Mouse (Mus musculus) large intestine, adult 2 months (tissue): Measurements from ENCODE around the gene Mmp15. TPM values are rescaled to one million over a fixed set of nuclear protein-coding genes. Genes with fewer than 3 reads are reported as not detected.
A peak's percentile ranks its signal among the peaks of the same experiment; 100 is the strongest.
"Not testable (repeated sequence)": the region's sequence is repeated elsewhere in the genome, so short reads cannot be mapped to it uniquely, and the experiment has no call there.

Experiments
- DNase-seq: peaks from one replicate; pipeline ENCODE4 v3.0.0-alpha.2; 2012; ENCODE audit warnings: low read depth, low spot score
- WGBS: fragments of 180-500 bp; shearing (Covaris S2); methylation state at CpG from one replicate; pipeline ENCODE4 v1.1.7; 2018; 5-methylcytosine and 5-hydroxymethylcytosine counted together
- polyA plus RNA-seq: library from polyadenylated mRNA; depleted of rRNA; stranded (reverse); fragments of >200 nt; gene quantifications from 2 replicates; pipeline ENCODE4 v1.2.3, GENCODE M21; 2012

The Mmp15 gene
- polyA plus RNA-seq, 1 experiment: 9.5 TPM

DNA sequence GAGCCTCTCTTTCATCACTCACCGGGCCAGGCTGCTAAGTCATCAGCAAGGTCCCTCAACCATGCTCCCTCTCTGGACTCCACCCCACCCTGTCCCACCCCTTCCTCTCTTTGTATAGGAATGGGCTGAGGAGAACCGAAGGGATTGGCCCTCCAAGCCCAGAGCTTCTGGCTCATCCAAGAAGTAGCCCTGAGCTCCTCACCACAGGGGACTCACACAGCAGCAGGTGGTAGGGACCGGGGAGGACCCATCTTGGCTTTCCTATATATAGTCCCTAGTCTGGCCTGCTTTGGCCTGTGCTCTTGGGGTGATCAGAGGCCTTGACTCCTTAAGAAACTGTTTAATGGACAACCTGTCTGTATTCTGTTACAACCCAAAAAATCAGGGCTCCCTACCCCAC, 22.4 kb downstream of the Mmp15 start:
- WGBS: 75% methylated on average over 3 of the region's 3 CpGs
- DNase-seq: no peak

DNA sequence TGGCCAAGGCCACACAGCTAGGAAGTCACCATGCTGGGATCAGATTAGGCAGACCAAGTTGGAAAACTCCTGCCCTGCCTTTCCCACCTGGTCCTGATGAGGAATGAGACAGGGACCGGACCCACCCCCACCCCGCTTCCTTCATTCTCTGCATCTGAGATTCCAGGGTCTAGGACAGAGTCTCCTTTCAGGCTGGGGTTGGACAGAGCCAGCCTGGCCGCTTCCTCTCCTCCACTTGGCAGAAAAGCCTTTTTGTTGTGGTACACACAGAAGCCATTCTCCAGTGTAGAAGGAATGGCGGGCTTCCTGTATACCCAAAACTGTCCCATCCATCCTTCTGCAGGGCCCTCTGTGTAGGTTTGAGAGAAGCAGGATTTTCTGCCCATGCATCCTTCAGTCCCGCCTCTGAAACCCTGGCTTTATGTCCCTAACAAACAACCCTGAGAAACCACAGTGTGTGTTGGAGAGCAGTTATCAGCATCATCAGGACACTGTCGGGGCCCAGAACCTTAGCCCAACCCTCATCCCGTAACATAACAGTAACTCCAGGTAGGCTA, 23.4 kb downstream of the Mmp15 start:
- no peak for DNase-seq
- WGBS: 82% methylated on average over 7 of the region's 7 CpGs

DNA sequence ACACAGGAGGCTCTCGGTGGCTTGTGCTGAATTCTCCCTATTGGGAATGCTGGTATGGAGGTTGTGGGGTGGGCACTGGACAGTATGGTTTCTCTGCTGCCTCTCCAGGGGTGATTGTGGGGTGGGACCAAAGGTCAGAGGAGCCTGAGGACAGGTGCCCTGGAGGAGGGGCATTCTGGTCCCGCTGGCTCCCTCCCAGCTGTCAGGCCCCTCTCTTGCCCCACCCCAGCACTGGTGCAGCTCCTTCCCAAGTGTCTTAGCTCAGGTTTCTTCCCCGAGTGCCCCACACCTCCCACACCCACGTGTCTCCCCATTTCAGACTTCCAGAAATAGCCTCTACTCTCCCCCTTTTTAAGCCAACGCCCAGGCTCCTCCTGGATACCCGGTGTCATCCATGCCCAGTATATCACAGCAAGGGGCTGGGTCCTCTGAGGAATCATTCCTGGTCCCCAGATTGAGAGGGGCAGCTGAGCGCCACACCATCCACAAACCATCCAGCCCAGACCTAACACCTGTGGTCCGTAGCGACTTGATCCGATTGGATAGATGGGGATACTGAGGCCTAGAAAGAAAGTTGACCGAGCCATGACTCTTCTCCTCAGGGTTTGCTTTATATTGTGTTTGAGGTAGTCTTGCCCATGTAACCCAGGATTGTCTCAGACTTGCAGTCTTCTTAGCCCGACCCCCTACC, 24.4 kb downstream of the Mmp15 start:
- WGBS: 64% methylated on average over 12 of the region's 12 CpGs
- DNase-seq: no peak

DNA sequence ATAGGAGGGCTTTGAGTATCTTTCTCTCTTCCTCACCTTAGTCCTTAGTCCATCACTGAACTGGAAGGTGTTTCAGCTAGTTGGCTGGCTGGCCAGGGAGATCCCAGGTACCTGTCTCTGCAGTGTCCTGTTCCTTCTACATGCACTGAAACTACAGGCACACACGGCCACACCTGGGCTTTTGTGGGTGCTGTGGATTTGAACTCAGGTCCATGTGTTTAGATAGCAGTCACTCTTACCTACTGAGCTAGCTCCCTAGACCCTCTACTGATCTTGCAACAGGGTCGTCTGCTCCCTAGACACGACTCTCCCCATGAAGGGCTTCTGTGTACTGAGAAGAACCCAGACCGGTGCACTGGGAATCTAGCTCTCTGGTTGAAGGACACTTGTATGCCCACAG, 25.0 kb downstream of the Mmp15 start:
- DNase-seq: no peak
- WGBS: 63% methylated on average over 4 of the region's 4 CpGs

DNA sequence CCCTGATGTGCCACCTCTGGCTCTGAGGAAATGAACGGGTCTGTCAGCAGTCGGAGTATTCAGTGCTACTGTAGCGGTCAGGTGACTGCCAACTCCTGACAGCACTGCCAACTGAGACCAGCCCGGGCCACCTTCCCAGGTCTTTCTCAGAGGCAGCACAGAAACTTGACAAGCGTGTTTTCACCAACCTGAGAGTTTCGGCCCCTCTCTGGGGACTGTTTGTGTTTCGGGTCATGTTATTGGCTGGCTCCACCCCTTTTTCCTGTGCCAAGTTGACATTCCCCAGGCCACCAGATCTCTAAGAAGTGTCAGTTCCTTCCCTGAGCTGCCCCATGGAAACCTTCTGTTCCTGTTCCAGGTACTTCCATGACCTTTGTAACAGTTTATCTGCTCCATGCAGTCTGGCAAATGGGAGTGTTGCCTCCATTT, 25.8 kb downstream of the Mmp15 start:
- 9% methylated on average over 7 of the region's 7 CpGs for WGBS
- peak; percentile 73 for DNase-seq

DNA sequence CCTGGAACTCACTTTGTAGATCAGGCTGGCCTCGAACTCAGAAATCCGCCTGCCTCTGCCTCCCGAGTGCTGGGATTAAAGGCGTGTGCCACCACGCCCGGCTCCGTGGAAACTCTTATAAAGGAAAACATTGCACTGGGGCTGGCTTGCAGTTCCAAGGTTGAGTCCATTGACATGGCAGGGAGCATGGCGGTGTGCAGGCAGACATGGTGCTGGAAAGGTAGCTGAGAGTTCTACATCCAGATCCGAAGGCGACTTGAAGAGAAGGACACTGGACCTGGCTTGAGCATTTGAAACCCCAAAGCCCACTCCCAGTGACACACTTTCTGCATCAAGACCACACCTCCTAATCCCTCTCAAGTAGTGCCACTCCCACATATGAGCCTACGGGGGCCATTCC, 26.9 kb downstream of the Mmp15 start:
- not testable (repeated sequence) for DNase-seq
- 92% methylated on average over 11 of the region's 11 CpGs for WGBS

DNA sequence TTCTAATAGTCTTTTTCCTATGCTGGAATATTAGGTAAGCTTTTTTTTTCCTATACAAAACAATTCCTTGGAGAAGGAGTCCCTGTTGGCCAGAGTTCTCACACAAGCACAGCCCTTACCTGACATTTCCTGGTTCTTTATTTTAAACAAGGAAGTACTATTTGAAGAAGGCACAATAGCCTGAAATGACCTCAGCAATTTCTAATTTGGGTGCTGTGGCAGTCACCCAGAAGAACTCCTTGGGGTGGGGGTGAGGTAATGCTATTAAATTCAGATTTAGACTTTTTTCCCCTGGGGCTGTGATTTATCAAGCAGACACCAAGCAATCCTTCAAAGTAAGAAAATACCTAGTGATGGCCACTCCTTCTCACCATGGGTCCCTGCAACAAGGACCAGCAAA, 28.9 kb downstream of the Mmp15 start:
- DNase-seq: no peak

DNA sequence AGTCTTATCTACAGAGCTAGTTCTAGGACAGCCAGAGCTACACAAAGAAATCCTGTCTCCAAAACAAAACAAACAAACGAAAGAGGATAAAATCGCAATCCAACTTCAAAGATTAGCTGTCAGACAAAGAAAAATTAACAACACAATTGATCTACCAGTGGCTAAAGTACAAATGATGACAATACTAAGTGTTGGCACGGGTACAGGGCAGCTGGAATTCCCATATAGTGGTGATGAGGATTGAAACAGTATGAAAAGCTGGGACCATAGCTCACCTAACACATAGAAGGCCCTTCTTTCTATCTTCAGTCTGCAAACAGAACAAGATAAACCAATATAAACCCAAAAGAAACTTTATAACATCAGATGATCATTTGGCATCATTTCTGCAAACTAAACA, 29.5 kb downstream of the Mmp15 start:
- 80% methylated on average over 3 of the region's 3 CpGs for WGBS
- no peak for DNase-seq

DNA sequence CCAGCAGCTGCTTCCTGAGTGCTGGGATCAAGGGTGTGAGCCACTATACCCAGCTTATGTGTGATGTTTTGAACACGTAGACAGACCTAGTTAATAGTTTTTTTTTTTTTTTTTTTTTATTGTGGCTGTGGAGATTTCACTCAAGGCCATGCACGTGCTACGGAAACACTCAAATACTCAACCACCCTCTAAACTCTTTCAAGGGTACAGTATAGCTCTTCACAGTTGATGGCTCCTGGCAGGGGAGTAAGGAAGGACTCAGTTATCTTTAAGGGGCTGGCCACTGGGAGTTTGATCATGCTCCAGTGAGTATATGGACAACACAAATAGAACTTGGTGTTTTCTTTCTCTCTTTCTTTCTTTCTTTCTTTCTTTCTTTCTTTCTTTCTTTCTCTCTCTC, 32.4 kb downstream of the Mmp15 start:
- DNase-seq: no peak
- 60% methylated on average over 3 of the region's 3 CpGs for WGBS

DNA sequence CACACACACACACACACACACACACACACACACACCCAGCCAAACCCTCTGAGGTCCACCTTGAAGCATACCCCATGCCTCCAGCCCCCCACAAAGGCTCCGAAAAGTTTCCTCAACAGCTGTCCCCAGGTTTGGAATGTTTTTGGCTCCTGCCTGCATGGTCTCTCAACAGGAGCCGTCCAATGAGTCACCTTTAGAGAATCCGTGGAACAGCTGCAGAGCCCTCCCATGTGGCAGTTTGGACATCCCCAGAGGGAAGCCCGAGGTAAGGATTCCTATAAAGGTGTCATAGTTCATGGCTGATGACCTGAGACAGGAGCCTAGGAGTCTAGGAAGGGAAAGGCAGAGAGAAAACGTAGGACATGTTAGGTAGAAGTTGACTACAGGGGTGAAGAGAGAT, 34.0 kb downstream of the Mmp15 start:
- no peak for DNase-seq
- WGBS: 63% methylated on average over 5 of the region's 5 CpGs

DNA sequence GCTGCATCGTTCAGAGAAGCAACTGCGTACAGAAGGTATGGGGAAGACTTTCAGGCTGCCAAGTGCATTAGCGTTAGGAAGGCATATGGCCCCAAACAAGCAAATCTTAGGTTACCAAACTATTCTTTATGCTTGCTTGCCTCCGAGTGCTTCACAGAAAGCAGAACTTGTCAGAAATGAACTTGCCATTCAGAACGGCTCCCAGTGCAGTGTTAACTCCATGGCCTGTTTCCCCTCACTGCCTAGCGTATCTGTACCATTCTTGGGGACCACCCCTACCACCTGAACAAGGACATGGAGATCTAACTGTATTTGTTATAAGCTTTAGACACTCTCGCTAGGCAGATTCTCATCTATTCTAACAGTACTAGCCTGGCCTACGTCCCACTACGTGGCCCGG, 35.2 kb downstream of the Mmp15 start:
- DNase-seq: no peak
- WGBS: 89% methylated on average over 10 of the region's 10 CpGs

DNA sequence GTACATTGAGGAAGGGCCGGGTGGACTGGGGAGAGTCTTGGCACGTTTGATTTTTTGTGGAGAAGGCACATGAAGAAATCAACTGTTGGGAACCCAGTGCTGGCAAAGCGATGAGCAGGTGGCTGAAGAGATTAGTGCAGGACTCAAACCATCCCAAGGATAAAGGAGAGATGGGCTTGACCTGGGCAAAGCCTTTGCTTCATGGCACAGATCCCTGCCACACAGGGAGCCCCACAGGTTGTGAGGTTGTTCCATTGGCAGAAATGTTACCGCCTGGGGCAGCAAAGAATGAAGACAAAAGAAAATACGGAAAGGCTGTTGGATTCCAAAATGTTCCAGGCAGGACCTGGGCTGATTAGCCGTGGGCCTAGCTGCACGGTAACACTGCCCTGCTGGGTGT, 35.9 kb downstream of the Mmp15 start:
- 84% methylated on average over 7 of the region's 7 CpGs for WGBS
- DNase-seq: no peak

DNA sequence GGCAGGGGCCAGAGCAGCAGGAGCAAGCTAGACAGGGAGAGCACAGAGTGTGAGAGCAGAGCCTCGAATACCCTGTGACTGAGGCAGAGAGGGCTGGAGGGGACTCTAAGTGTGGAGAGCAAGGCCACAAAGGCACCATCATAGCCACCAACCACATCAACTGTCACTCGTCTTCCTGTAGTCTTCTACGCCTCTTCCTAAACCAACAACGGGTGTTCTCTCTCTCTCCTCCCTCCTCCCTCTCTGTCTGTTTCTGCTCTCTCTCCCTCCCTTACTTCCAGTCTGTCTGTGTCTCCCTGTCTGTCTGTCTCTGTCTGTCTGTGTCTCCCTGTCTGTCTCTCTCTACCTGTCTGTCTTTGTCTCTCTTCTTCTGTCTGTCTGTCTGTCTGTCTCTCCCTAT, 38.2 kb downstream of the Mmp15 start:
- WGBS: 63% methylated on average over 4 of the region's 4 CpGs
- DNase-seq: no peak

DNA sequence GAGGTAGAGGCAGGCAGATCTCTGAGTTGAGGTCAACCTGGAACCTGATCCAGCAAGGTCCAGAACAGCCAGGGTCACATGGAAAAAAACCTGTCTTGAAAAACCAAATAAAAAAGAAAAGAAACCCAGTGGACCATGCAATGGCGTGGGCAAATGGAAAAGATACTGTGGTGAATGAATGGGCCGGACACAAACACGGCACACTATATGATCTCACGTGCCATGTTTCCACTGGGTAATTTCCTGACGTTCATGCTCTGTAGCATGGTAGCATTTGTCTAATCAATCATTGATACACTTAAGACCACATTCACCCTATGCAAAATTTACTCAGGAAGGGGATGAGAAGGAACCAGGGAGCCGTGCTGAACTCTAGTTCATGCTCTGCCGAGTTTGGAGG, 39.0 kb downstream of the Mmp15 start:
- 77% methylated on average over 7 of the region's 7 CpGs for WGBS
- DNase-seq: no peak

DNA sequence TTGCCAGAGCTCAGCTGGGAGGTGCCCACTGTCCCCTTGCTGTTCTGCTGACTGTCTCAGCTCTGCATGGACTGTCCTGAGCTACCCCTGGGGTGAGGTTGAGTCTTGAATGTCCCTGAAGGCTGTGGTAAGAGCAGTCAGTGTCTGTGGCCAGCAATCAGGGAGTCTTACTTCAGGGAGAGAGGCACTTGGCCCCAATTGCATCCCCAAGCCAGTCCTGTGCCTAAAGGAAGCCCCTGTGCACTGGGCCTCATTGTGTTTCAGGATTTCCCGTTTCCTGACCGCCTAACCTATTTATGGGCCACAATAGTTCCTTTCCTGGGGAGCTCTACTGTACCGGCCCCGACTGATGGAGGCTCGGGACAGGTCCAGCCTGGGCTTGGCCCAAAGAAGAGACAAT, 40.5 kb downstream of the Mmp15 start:
- WGBS: 75% methylated on average over 5 of the region's 5 CpGs
- DNase-seq: no peak

DNA sequence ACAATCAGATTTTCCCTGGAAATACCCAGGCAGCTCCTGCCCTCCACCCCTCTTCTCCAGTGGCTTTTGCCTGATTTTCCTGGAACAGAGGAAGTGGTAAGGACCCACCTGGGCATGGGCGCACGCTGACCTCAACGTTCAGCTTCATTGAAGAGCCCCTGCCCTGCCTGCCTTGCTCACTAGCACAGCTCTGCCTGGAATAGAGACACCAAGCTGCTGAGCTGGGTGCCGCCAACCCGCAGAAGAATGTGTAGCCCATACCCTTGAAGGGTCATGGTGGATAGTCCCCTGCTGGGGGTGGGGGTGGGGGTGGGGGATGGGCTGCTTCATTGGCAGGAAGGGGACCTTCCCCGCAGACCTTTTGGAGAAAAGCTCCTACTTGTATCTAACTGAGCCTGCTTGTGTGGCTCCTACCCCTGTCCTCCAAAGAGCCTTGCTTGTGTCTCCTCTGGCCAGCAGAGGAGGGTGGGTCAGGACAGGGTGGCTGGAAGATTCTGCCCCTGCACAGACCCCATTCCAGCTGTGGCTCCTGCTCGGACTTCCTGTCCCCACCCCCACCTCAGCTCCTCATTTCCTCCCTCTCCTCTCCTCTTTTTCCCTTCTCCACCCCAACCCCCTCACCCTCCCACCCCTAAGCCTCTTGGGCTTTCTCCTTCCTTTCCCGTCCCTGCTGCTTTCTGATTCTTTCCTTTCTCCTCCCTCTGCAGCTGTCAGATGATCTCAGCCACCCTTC, 43.3 kb downstream of the Mmp15 start:
- WGBS: 59% methylated on average over 8 of the region's 8 CpGs
- no peak for DNase-seq

DNA sequence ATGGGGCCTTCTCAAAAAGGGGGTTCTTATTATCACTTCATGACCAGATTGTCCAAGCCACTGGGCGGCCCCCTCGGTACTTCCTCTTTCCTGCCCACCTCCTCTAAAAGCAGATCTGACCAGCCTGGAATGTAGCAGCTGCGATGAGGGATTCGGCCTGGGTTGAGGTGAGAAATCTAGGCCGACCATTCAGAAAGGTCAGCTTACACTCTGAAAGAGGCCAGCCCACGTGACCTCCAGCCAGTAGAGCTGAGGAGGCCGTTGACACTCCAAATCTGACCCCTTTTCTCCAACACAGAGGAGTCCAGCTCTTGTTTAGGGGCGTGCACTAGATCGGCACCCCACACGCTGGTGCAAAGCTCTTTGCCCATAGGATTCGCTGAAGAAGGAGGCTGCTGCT, 44.7 kb downstream of the Mmp15 start:
- 81% methylated on average over 11 of the region's 11 CpGs for WGBS
- no peak for DNase-seq

DNA sequence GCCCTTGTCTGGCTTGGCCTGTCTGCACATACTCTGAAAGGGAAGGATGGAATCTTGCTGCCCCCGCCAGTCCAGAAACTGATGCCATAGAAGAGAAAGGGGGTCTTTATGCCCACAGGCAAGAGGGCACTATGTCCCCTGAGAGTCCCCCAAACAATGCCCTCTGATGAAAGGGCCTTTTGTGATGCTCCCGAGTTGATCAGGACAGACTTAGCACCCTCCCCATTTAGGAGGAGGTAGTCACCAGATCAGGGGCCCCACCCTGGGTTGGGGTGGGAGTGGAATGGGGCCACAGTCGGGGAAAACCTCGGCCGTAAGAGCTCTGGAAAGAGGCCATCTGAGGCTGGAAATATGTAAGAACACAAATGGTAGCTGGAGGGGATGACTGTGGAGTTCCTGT, 45.1 kb downstream of the Mmp15 start:
- DNase-seq: no peak
- WGBS: 35% methylated on average over 5 of the region's 5 CpGs

DNA sequence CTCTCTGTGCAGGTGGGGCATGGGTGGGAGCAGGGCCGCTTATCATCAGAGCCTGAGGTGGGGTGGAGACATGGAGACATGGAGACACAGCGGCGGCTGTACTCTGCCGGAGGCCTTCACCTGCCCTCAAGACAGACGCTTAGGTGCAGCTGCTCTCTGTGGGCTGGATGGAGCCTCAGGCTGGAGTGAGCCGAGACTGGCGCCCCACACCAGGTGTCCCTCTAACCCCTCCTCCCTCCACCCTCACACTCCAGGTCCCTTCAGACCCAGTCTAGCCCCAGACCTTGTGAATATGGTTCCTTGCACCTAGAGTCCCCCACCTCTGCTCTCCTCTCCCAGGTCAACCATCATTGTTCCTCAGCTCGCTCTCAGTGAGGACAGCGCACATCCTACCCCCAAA, 47.1 kb downstream of the Mmp15 start:
- 75% methylated on average over 9 of the region's 9 CpGs for WGBS
- no peak for DNase-seq

DNA sequence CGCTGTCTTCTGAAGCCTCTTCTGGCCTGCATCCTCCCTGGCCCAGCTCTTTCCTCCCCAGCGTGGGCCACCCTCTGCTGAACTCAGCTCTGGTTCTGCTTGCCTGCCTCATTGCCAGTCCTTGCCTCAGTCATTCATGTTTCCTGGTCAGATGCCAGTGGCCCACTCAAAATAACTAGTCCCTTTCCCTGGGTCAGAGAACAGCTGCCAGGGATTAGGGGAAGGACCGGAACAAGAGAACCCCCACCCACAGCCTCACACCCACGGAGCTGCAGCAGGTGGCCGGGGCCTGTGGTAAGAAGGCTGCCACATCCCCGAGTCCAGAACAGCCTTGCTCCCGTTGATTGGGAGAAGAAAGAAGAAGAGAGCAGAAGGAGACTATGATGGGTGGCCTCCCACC, 49.0 kb downstream of the Mmp15 start:
- 65% methylated on average over 7 of the region's 7 CpGs for WGBS
- DNase-seq: no peak

DNA sequence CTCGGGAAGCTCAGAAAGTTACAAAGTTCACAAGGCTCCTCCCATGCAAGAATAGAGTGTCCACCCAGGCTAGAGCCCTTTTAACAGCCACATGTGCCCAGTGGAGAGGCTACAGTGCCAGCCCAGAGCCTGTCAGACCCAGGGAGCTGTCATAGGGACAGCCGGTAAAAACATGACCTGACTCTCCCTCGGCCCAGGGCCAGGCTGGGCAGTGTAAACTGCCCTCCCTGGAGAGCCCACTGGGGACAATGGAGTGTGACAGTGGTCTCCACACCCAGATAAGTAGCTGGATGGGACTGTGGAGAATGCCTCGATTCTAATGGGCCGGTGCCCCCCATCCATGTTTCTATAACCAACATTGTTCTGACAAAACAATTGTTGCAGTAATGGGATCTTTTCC, 57.5 kb downstream of the Mmp15 start:
- no peak for DNase-seq
- 15% methylated on average over 5 of the region's 5 CpGs for WGBS
